Mouse (Mus musculus) R1 (cell line): ENCODE measurements at regions not wholly inside any gene's neighbourhood (a gene's known extent, or its start where the extent isn't known, plus 50 kb on each side); places are given as distances from the start of the nearest gene placed in this dataset.

Source experiments
- DNase-seq: peaks from one replicate; pipeline ENCODE4 v3.0.0-alpha.2; 2018; ENCODE audit warnings: low read depth, low spot score

DNA sequence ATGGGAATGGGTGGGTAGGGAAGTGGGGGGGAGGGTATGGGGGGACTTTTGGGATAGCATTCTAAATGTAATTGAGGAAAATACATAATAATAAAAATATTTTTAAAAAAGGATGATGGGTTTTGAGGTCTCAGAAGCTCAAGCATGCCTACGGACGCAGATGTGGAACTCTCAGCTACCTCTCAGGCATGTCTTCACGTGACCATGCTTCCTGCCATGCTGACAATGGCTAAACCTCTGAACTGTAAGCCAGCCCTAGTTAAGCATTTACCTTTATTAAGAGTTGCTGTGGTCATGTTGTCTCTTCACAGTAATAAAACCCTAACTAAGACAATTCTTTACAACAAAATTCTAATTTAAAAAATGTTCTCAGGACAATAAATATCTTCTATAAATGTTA, 80.0 kb downstream of the Tex36 start:
- DNase-seq: no peak

DNA sequence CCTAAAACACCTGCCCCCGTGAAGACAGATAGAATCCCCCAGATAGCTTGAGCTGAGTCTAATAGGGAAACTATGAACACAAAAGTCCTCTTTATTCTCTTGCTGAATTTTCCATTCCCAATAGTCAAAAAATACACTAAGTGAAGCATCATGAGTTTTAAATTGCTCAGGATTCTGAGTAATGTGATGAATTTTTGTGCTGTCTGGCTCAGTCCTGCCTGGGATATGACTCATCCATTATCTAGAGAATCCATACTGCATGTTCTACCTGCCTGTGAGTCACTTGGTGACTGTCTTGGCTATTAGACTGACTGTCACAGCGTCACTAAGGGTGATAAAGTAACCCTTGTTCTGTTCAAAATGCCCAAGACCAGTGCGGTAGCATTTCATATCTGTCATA, 83.0 kb downstream of the Tex36 start:
- DNase-seq: no peak

DNA sequence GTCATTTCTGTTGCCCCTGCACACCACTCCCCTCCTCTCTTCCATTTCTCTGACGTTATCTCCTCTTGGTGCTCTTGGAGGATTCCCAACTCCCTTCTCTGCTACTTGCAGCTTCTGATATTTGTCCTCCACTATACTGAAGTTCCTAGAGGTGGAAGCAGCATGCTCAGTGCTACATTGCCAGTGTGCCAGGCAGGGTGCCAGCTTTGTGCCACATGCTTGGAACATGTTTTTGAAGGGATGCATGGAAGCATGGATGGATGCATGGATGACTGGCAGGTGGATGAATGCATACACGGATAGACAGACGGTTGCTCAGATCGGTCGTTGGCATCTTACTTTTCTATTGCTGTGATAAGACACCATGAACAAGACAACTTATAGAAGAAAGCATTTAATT, 84.4 kb downstream of the Tex36 start:
- no peak for DNase-seq

DNA sequence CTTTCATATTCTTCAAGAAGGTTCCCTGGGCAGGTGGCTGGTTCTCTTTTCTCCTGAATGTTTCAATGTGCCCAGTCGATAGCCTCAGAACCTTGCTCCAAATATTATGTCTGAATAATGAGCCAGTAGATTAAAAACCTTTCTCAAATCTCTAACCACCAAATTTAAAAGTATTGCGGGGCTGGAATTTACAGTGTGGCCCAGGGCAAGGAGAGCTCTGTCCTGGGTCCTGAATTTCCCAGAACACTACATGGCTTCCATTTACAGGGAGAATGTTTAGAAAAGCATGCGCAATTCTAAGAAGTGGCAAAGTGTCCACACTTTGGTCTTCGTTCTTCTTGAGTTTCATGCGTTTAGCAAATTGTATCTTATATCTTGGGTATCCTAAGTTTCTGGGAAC, 91.0 kb downstream of the Tex36 start:
- DNase-seq: peak; percentile 41

GRCm38 (mm10) chr7:133509486-133509885, 92.5 kb downstream of the Tex36 start:
- no peak for DNase-seq

DNA sequence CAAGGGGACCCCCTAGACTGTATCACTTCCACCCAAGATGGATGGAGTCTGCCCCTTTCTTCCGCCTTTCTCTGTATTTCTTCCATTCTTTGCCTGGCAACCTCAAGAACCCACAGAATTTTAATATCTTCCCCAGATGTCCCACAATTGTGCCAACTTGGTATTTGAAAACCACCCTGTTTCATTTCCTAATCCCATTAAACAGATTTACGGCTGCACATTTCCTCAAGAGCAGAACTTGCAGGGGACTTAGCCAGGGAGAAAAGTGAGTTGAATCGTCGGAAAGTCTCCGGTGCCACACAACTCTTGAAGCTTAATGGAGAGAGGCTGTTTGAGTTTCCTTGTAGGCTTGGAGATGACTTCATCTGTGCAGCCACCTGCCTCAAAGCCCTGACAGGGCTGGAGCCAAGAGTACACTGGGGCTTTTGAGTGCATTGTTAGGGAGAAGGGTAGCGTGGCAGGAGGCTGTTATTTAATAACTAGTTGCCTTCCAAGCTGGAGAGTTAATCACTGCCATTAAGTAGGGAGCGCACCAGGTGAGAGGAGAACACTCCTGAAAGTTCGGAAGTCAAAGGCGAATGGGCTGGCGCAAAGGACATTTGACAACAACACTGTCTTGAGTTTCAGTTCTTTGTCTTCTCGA, 93.5 kb downstream of the Tex36 start:
- DNase-seq: no peak

DNA sequence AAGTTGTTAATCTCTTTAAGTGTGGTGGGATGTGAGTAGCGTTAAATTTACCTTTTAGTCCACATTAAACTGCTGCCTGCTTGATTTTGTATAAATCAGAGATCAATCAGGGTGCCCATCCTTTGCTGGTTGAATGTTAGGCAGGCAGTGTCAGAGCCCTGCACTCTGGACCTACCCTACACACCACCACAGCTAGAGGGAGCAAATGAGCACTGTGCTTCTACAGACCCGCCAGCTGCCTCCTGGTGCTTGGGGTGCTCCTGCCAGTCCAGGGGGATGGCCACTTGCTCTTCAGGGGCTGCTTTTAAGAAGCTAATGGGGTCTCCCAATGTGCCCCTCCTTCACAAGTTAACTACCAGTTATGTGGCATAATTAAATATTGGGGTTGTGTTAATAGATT, 96.3 kb downstream of the Tex36 start:
- DNase-seq: peak; percentile 28

- DNase-seq: no peak
Measured at GRCm38 (mm10) chr7:133503946-133504345, 98.0 kb downstream of the Tex36 start.

DNA sequence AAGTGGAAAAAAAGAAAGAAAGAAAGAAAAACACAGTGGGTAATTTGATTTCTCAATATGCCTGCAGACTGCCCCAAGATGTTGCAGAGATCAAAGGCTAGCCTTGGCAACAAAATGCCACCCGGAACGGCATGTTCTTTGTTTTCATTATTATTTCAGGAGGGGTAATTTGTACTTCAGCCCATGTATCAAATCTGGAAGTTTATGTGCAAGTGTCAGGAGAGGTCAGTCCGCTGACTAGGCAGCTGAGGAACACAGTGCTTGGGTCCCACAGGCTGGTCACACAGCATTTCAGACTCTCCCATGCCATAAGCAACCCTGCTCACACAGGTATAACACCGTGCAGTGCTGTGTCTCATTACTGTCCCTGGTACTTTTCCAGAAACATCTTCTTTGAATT, 99.2 kb downstream of the Tex36 start:
- no peak for DNase-seq

- DNase-seq: no peak
Measured at GRCm38 (mm10) chr7:133497551-133497950, 104.4 kb downstream of the Tex36 start.

GRCm38 (mm10) chr7:133494982-133495550, 106.9 kb downstream of the Tex36 start:
- no peak for DNase-seq

- DNase-seq: no peak
Measured at GRCm38 (mm10) chr7:133494256-133494981, 107.5 kb downstream of the Tex36 start.

DNA sequence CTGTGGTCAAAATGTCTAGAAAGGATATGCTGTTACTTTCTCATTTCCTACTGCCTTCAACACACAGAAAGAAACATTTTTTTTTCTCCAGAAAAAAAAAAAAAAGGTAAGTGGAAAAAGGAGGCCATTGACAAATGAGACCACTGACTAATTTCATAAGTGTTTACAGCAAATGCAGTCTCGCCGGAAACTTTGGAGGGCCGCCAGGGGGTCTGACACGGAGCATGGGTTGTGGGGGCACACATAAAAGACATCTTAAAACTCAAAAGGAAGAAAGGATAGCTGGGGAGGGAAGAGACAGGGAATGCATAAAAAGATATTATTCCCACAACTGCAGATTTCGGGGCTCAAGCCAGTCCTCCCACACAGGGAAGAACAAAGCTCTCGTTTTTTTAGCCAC, 109.3 kb downstream of the Tex36 start:
- DNase-seq: no peak

- no peak for DNase-seq
Measured at GRCm38 (mm10) chr7:133487887-133488630, 113.9 kb downstream of the Tex36 start.

- DNase-seq: no peak
Measured at GRCm38 (mm10) chr7:133484430-133484841, 117.5 kb downstream of the Tex36 start.

DNA sequence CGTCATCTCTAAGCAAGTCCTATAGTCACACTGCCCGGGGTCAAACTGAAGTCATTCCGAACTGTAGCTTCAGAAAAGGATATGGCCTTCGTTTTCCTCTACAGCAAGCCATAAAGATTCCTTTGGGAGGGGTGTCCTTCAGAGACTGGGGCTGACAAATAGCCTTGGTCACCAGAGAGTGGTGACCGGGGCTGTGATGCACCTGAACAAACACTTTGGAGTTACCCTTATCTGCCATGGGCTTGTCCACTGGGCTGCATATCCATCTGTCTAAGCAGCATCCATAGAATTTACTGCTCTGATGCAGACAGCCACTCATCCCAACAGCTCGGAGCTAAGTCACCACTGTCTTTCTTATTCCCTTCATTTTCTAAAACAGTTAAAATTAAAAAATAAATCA, 120.4 kb downstream of the Tex36 start:
- DNase-seq: no peak

- no peak for DNase-seq
Measured at GRCm38 (mm10) chr7:133479679-133480078, 122.3 kb downstream of the Tex36 start.

GRCm38 (mm10) chr7:133477933-133478332, 124.0 kb downstream of the Tex36 start:
- peak; percentile 81 for DNase-seq

GRCm38 (mm10) chr7:133477221-133477620, 124.7 kb downstream of the Tex36 start:
- peak; percentile 25 for DNase-seq

- DNase-seq: no peak
Measured at GRCm38 (mm10) chr7:133471706-133472105, 130.3 kb downstream of the Tex36 start.

GRCm38 (mm10) chr7:133470620-133470958, 131.4 kb downstream of the Tex36 start:
- DNase-seq: no peak

DNA sequence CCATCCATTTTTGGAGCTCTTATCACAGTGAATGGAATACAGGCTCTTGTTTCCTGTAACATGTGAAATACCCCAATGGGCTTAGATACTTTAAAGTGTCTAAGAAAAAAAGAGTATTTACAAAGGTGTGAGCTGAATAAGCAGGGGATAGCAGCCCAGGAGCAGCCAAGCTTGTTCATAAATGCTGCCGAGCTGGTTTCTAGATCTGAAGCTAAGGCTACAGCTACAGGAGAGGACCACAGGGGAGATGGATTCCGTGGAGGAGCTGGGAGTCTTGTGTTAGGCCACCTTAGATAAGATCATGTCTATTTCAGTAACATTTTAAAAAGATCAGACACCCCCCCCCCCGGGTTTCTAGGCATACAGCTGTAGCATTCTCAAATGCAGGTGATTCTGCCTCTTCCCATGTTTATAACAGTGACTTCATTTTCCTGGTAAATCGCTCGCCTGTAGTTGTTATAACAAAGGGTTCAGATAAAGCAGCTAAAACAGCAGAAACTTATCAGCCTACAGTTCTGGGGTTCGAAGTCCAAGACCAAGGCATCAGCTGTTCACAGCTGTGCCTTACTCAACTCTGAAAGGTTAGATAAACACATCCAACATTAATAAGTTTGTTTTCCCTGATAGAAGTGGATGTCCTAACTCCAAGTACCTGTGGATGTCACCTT, 131.9 kb downstream of the Tex36 start:
- no peak for DNase-seq
